Mouse (Mus musculus): ENCODE measurements at regions not wholly inside any gene's neighbourhood (a gene's known extent, or its start where the extent isn't known, plus 50 kb on each side); places are given as distances from the start of the nearest gene placed in this dataset.

GRCm38 (mm10) chr13:45253221-45253620, 136.3 kb upstream of the Mylip start:
- H3K27me3 ChIP-seq (ENCODE audit: control insufficient read depth, insufficient read depth, low read length) = no peaks in the 10 kb centered on the region
- DNase-seq (ENCODE audit: low spot score) (no peak), ATAC-seq (ENCODE audit: low FRiP score, low TSS enrichment) (no peak)

GRCm38 (mm10) chr13:45255277-45255676, 134.3 kb upstream of the Mylip start:
- ATAC-seq (ENCODE audit: low FRiP score, low TSS enrichment) = no peak
- WGBS = 72% methylated on average over 6 of the region's 6 CpGs
- H3K9ac ChIP-seq (ENCODE audit: low read length) = no peak overlapping the region
- no peaks in the 10 kb centered on the region for H3K4me1 ChIP-seq (replicated peaks; ENCODE audit: control insufficient read depth, insufficient read depth)
- no peak for DNase-seq (ENCODE audit: low spot score)
- no peak overlapping the region for H3K4me3 ChIP-seq (ENCODE audit: low read depth, low read length)
- H3K27me3 ChIP-seq (ENCODE audit: control insufficient read depth, insufficient read depth, low read length) = no peaks in the 10 kb centered on the region
- H3K36me3 ChIP-seq (ENCODE audit: control insufficient read depth, insufficient read depth, low read length) = no peaks in the 10 kb centered on the region
- no peak for TF ChIP-seq CTCF (IDR thresholded peaks at IDR 0.05; ENCODE audit: low read depth)
- TF ChIP-seq EP300 (optimal IDR thresholded peaks at IDR 0.05) = no peak
- H3K4me2 ChIP-seq (replicated peaks; ENCODE audit: low read depth) = no peak overlapping the region
- H3K9me3 ChIP-seq (ENCODE audit: control insufficient read depth, low read length) = no peaks in the 10 kb centered on the region
- H3K27ac ChIP-seq (replicated peaks) = no peak overlapping the region

More at GRCm38 (mm10) chr13:45253221-45253620, 136.3 kb upstream of the Mylip start:
- H3K4me2 ChIP-seq (replicated peaks; ENCODE audit: low read depth) = no peak overlapping the region
- no peaks in the 10 kb centered on the region for H3K4me1 ChIP-seq (replicated peaks; ENCODE audit: control insufficient read depth, insufficient read depth)
- no peak overlapping the region for H3K9ac ChIP-seq (ENCODE audit: low read length)
- H3K36me3 ChIP-seq (ENCODE audit: control insufficient read depth, insufficient read depth, low read length) = no peaks in the 10 kb centered on the region
- H3K9me3 ChIP-seq (ENCODE audit: control insufficient read depth, low read length) = no peaks in the 10 kb centered on the region
- WGBS = 60% methylated on average over 2 of the region's 2 CpGs
- no peak overlapping the region for H3K4me3 ChIP-seq (ENCODE audit: low read depth, low read length)
- no peak overlapping the region for H3K27ac ChIP-seq (replicated peaks)
- TF ChIP-seq EP300 (optimal IDR thresholded peaks at IDR 0.05) (no peak), CTCF (IDR thresholded peaks at IDR 0.05; ENCODE audit: low read depth) (no peak)

DNA sequence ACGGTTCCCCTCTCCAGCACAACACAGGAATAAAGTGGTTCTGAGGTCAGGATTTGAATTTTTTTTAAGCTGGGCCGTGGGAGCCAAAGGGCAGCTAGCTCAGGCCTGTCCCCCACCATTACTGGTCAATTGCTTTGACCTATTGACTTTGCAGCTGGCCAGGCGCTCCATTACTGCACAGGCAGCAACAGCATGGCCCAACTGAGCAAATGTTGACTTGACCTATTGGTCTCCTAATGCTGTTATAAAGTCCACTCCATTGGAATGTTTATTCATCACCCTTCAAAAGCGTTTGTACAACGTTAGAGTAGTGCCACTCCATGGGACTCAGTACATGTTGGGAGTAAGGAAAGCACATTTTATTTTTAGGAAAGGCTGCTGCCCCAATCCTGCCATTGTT, 127.5 kb upstream of the Mylip start:
- Histone ChIP-seq H3K4me3 (ENCODE audit: low read depth, low read length) (no peak overlapping the region), H3K4me2 (replicated peaks; ENCODE audit: low read depth) (no peak overlapping the region), H3K4me1 (replicated peaks; ENCODE audit: control insufficient read depth, insufficient read depth) (no peaks in the 10 kb centered on the region; the same call in 1 of the 2 replicates), H3K9me3 (ENCODE audit: control insufficient read depth, low read length) (no peaks in the 10 kb centered on the region), H3K27ac (replicated peaks) (no peak overlapping the region), H3K27me3 (ENCODE audit: control insufficient read depth, insufficient read depth, low read length) (no peaks in the 10 kb centered on the region), H3K36me3 (ENCODE audit: control insufficient read depth, insufficient read depth, low read length) (no peaks in the 10 kb centered on the region), H3K9ac (ENCODE audit: low read length) (no peak overlapping the region)
- TF ChIP-seq CTCF (IDR thresholded peaks at IDR 0.05; ENCODE audit: low read depth) = no peak
- no peak for TF ChIP-seq EP300 (optimal IDR thresholded peaks at IDR 0.05)
- DNase-seq (ENCODE audit: low spot score) = no peak
- peak; percentile 38; the same call in 1 of the 2 replicates for ATAC-seq (ENCODE audit: low FRiP score, low TSS enrichment)
- 21% methylated on average over 5 of the region's 5 CpGs for WGBS

DNA sequence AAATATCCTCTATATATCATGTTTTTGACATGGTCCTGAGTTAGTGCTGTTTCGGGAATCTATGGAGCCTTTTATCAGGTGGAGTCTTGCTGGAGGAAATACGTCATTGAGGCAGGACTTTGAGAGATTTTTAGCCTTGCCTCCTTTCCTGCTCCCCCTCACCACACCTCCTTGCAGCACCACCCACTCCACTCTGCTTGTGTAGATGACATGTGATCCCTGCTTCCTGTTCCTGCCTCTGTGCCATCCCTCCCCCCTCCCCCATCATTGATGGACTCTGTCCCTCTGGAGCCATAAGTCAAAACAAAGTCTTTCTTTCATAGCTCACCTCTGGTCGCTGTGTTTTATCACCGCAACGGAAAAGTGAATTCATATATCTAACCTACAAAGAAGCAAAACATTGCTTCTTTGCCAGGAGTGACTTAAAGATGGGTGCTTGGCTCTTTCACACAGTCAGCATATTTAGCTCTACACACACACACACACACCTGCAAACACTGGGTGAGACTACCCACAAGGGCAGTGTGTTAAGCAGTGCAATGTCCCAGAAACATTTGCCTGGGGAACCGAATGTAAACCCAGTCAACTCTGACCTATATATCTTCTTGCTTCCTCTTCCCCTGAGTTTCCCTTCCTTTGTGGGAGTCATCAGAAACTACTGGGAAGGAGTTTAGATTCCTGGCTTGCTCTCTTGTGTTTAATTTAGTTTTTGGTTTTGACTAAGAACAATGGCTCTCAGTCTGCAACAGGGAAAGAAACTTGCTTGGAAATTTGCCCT, 123.1 kb upstream of the Mylip start:
- ATAC-seq (ENCODE audit: low FRiP score, low TSS enrichment) (no peak), DNase-seq (ENCODE audit: low spot score) (no peak)
- H3K4me1 ChIP-seq (replicated peaks; ENCODE audit: control insufficient read depth, insufficient read depth) = no peaks in the 10 kb centered on the region; the same call in 1 of the 2 replicates
- WGBS = 69% methylated on average over 6 of the region's 6 CpGs
- TF ChIP-seq EP300 (optimal IDR thresholded peaks at IDR 0.05) (no peak), CTCF (IDR thresholded peaks at IDR 0.05; ENCODE audit: low read depth) (no peak)
- no peak overlapping the region for H3K4me2 ChIP-seq (replicated peaks; ENCODE audit: low read depth)
- H3K27me3 ChIP-seq (ENCODE audit: control insufficient read depth, insufficient read depth, low read length) = no peaks in the 10 kb centered on the region
- no peaks in the 10 kb centered on the region for H3K36me3 ChIP-seq (ENCODE audit: control insufficient read depth, insufficient read depth, low read length)
- no peak overlapping the region for H3K4me3 ChIP-seq (ENCODE audit: low read depth, low read length)
- H3K9ac ChIP-seq (ENCODE audit: low read length) = no peak overlapping the region
- no peak overlapping the region for H3K27ac ChIP-seq (replicated peaks)
- H3K9me3 ChIP-seq (ENCODE audit: control insufficient read depth, low read length) = no peaks in the 10 kb centered on the region

DNA sequence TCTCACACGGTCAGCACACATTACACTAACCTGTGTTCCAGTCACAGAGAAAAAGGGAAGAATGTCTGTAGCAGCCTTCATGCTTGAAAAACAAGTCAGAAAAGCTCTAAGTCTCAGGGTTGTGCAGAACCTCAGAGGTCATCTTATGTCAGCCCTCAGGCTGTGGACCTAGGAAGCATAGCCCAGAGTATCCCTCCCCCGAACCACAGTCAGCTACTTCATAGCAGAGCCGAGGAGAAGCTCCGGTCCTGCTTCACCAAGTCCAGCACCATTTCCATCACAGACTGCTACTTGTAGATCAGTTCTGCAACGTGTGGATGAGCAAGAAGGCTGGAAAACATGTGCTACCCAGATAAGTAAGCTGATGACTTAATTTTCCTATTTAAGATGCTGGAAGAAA, 122.1 kb upstream of the Mylip start:
- no peak overlapping the region for H3K9ac ChIP-seq (ENCODE audit: low read length)
- H3K9me3 ChIP-seq (ENCODE audit: control insufficient read depth, low read length) = no peaks in the 10 kb centered on the region
- no peak overlapping the region for H3K4me3 ChIP-seq (ENCODE audit: low read depth, low read length)
- H3K36me3 ChIP-seq (ENCODE audit: control insufficient read depth, insufficient read depth, low read length) = no peaks in the 10 kb centered on the region
- no peaks in the 10 kb centered on the region for H3K27me3 ChIP-seq (ENCODE audit: control insufficient read depth, insufficient read depth, low read length)
- no peak for DNase-seq (ENCODE audit: low spot score)
- H3K4me2 ChIP-seq (replicated peaks; ENCODE audit: low read depth) = no peak overlapping the region
- 74% methylated on average over 5 of the region's 5 CpGs for WGBS
- no peaks in the 10 kb centered on the region; the same call in 1 of the 2 replicates for H3K4me1 ChIP-seq (replicated peaks; ENCODE audit: control insufficient read depth, insufficient read depth)
- TF ChIP-seq CTCF (IDR thresholded peaks at IDR 0.05; ENCODE audit: low read depth) (no peak), EP300 (optimal IDR thresholded peaks at IDR 0.05) (no peak)
- no peak overlapping the region for H3K27ac ChIP-seq (replicated peaks)
- no peak for ATAC-seq (ENCODE audit: low FRiP score, low TSS enrichment)

DNA sequence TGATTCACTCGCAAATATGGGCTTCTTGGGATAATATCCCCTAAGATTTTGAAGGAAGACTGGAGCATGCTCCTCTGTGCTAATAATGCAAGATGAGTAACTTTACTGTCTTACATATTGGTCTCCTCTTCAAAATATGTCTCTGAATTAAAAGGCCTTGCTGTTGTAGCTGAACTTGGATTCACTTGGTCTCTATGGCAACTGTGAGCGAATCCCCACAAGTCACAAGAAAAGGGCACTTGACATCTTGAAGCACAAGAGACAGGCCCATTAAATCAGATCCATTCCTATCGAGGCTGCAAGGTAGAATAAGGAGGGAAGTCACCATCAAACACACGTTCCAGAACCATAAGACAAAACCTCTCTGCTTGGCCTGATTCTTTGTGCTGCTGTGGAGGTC, 121.6 kb upstream of the Mylip start:
- H3K36me3 ChIP-seq (ENCODE audit: control insufficient read depth, insufficient read depth, low read length) = no peaks in the 10 kb centered on the region
- no peaks in the 10 kb centered on the region for H3K9me3 ChIP-seq (ENCODE audit: control insufficient read depth, low read length)
- TF ChIP-seq CTCF (IDR thresholded peaks at IDR 0.05; ENCODE audit: low read depth) = no peak
- no peak for TF ChIP-seq EP300 (optimal IDR thresholded peaks at IDR 0.05)
- DNase-seq (ENCODE audit: low spot score) (no peak), ATAC-seq (ENCODE audit: low FRiP score, low TSS enrichment) (no peak)
- WGBS = 79% methylated on average over 4 of the region's 4 CpGs
- H3K27me3 ChIP-seq (ENCODE audit: control insufficient read depth, insufficient read depth, low read length) = no peaks in the 10 kb centered on the region
- H3K4me3 ChIP-seq (ENCODE audit: low read depth, low read length) = no peak overlapping the region
- H3K27ac ChIP-seq (replicated peaks) = no peak overlapping the region
- no peak overlapping the region for H3K9ac ChIP-seq (ENCODE audit: low read length)
- no peaks in the 10 kb centered on the region; the same call in 1 of the 2 replicates for H3K4me1 ChIP-seq (replicated peaks; ENCODE audit: control insufficient read depth, insufficient read depth)
- no peak overlapping the region for H3K4me2 ChIP-seq (replicated peaks; ENCODE audit: low read depth)

All from stomach, postnatal 0 days (tissue).